Mouse (Mus musculus): ENCODE data around the gene Cybrd1. TPM values are rescaled to one million over a fixed set of nuclear protein-coding genes. Genes with fewer than 3 reads are reported as not detected.

Cybrd1 gene
- polyA plus RNA-seq, 1 experiment from 2014 or later: 0.42 TPM

DNA sequence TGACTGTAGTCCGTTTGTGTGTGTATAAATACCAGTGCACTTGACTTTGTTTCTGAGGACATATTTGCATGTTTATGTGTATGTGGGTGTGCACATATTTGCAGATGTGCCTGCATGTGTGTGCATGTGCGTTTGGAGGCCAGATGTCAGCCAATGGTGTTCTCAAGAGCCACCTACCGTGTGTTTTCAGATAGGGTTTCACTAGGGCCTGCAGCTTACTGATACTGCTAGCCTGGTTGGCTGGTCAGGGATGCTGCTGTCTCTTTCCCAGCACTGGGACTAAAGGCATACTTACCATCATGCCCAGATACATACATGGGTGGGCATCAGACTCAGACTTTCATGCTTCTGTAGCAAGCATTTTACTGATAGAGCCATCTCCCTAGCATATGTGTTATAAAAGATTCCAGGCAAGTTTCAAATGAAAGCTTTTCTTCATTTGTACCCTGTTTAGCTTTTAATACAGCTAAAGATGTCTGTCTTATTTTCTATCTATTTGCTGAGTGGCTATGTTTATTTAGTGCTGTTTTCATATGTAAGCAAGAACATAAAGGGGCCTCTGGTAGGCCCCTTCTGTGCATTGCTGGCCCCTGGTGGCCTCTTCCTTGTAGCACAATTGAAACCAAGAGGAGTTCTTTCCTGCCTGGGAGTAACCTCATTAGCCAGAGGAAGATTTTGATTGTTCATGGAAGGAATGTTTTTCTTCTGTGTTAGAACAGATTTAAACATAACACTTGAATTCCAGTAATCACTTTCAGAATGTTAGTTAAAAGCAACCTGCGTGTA lies 26.9 kb upstream of the Cybrd1 start:
- no peaks in the 10 kb centered on the region for H3K4me1 ChIP-seq (ENCODE audit: control insufficient read depth, insufficient read depth, low read length)
- no peaks in the 10 kb centered on the region for H3K9me3 ChIP-seq (replicated peaks; ENCODE audit: control insufficient read depth, low read length)
- no peak overlapping the region for H3K9ac ChIP-seq (replicated peaks; ENCODE audit: low read length)
- WGBS: 79% methylated on average over 4 of the region's 4 CpGs
- DNase-seq (ENCODE audit: low spot score) (peak; percentile 17), ATAC-seq (replicated peaks; ENCODE audit: insufficient number of reproducible peaks, low FRiP score, low TSS enrichment, low read depth) (no peak)
- no peaks in the 10 kb centered on the region for H3K27me3 ChIP-seq (ENCODE audit: control insufficient read depth, insufficient read depth, low read length)
- H3K27ac ChIP-seq (replicated peaks; ENCODE audit: low read depth, low read length): no peak overlapping the region
- no peak overlapping the region for H3K4me3 ChIP-seq (ENCODE audit: low read depth, low read length)
- H3K4me2 ChIP-seq (ENCODE audit: low read depth, low read length): no peak overlapping the region
- no peaks in the 10 kb centered on the region for H3K36me3 ChIP-seq (replicated peaks; ENCODE audit: control insufficient read depth, insufficient read depth, low read depth, low read length)

DNA sequence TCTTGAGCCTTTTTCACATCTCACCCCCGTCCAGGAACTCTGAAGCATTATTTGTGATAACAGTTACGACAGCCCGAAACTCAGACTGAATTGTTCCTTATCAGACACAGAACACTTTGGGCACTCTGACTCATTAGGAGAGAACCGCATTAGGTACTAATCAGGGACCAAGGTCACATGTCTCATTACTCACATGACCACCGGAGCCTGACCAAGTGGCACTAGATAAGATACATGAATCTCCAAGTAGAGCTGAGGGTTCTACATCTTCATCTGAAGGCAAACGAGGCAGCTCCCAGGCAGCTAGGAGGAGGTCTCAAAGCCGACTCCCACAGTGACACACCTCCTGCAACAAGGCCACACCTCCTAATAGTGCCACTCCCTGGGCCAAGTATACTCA lies 21.6 kb upstream of the Cybrd1 start:
- ATAC-seq (replicated peaks; ENCODE audit: insufficient number of reproducible peaks, low FRiP score, low TSS enrichment, low read depth) (no peak), DNase-seq (ENCODE audit: low spot score) (no peak)
- Histone ChIP-seq H3K27ac (replicated peaks; ENCODE audit: low read depth, low read length) (no peak overlapping the region), H3K27me3 (ENCODE audit: control insufficient read depth, insufficient read depth, low read length) (no peaks in the 10 kb centered on the region), H3K4me1 (ENCODE audit: control insufficient read depth, insufficient read depth, low read length) (no peaks in the 10 kb centered on the region), H3K4me2 (ENCODE audit: low read depth, low read length) (no peak overlapping the region), H3K9me3 (replicated peaks; ENCODE audit: control insufficient read depth, low read length) (no peaks in the 10 kb centered on the region), H3K9ac (replicated peaks; ENCODE audit: low read length) (no peak overlapping the region), H3K36me3 (replicated peaks; ENCODE audit: control insufficient read depth, insufficient read depth, low read depth, low read length) (no peaks in the 10 kb centered on the region), H3K4me3 (ENCODE audit: low read depth, low read length) (no peak overlapping the region)
- WGBS: 85% methylated on average over 7 of the region's 7 CpGs

DNA sequence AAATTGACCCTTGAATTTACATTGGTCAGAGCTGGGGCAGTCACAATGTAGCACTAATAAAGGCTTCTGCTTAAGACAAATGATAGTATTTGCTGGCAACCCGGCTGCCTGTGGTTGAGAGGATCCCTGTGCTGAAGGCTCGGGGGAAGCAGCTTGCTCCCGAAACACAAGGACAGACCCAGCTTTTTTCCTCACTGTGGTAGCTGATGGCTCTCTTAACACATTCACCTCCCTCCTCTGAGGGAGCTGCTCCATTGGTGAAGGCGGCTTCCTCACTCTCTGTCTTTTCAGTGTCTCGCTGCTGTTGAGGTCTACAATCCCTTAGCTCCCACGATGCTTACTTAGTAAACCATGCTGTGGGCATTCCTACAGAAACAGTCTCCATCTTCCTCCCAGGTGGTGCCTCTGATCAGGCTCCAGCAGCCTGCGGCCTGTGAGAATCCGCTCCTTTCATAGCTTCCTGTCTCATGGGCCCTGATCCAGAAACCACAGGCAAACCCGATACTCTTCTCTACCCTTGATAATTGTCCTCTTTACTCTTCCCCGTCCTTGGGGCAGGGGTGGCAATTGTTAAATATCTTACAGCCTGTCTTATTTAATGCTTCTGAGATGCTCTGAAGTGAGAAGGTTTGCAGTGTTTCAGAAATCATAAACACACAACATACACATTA lies 15.0 kb upstream of the Cybrd1 start:
- H3K9me3 ChIP-seq (replicated peaks; ENCODE audit: control insufficient read depth, low read length): no peaks in the 10 kb centered on the region
- no peaks in the 10 kb centered on the region for H3K4me1 ChIP-seq (ENCODE audit: control insufficient read depth, insufficient read depth, low read length)
- no peak overlapping the region for H3K4me3 ChIP-seq (ENCODE audit: low read depth, low read length)
- no peak overlapping the region for H3K27ac ChIP-seq (replicated peaks; ENCODE audit: low read depth, low read length)
- ATAC-seq (replicated peaks; ENCODE audit: insufficient number of reproducible peaks, low FRiP score, low TSS enrichment, low read depth) (no peak), DNase-seq (ENCODE audit: low spot score) (no peak)
- H3K4me2 ChIP-seq (ENCODE audit: low read depth, low read length): no peak overlapping the region
- no peaks in the 10 kb centered on the region for H3K27me3 ChIP-seq (ENCODE audit: control insufficient read depth, insufficient read depth, low read length)
- no peaks in the 10 kb centered on the region for H3K36me3 ChIP-seq (replicated peaks; ENCODE audit: control insufficient read depth, insufficient read depth, low read depth, low read length)
- no peak overlapping the region for H3K9ac ChIP-seq (replicated peaks; ENCODE audit: low read length)
- 79% methylated on average over 10 of the region's 10 CpGs for WGBS

DNA sequence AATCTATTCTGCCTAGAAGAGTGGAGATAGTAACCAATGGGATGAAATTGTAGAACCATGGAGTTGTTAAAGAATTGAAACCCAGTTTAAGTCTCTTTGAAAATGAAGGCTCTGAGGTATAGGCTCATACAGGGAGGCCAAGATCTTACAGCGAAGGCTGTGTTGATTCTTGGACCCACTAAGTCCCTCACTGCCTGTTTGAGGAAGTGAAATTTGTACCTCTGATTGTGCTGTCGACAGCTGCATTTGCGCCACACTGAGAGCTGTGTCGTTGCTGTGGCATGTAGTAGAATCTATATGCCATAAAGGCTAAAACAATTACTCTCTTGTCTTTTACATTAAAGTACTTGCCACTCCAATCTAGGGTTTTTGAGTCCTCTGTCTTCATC lies 14.4 kb upstream of the Cybrd1 start:
- Histone ChIP-seq H3K27ac (replicated peaks; ENCODE audit: low read depth, low read length) (no peak overlapping the region), H3K27me3 (ENCODE audit: control insufficient read depth, insufficient read depth, low read length) (no peaks in the 10 kb centered on the region), H3K36me3 (replicated peaks; ENCODE audit: control insufficient read depth, insufficient read depth, low read depth, low read length) (no peaks in the 10 kb centered on the region), H3K4me2 (ENCODE audit: low read depth, low read length) (no peak overlapping the region), H3K4me3 (ENCODE audit: low read depth, low read length) (no peak overlapping the region), H3K9me3 (replicated peaks; ENCODE audit: control insufficient read depth, low read length) (no peaks in the 10 kb centered on the region), H3K9ac (replicated peaks; ENCODE audit: low read length) (no peak overlapping the region), H3K4me1 (ENCODE audit: control insufficient read depth, insufficient read depth, low read length) (no peaks in the 10 kb centered on the region)
- DNase-seq (ENCODE audit: low spot score) (no peak), ATAC-seq (replicated peaks; ENCODE audit: insufficient number of reproducible peaks, low FRiP score, low TSS enrichment, low read depth) (no peak)
- WGBS: 94% methylated on average over 4 of the region's 4 CpGs

DNA sequence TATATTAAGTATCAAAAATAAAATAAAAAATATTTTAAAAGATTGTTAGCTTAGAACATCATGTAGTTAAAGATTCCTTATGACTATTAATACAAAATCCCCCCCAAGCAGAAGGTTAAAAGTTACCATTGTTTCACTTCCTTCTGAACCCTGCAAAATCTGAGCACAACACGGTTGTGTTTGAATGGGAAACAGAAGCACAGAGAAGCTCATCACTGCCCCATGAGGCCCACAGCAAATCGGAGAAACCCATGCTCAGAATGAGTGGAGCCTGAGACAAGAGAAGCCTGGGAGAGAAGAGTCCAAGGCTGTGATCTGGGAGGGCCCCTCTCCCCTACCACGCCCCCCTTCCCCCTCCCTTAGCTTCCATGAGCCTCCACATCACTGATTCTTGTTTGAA lies 13.0 kb upstream of the Cybrd1 start:
- no peak overlapping the region for H3K27ac ChIP-seq (replicated peaks; ENCODE audit: low read depth, low read length)
- no peak for ATAC-seq (replicated peaks; ENCODE audit: insufficient number of reproducible peaks, low FRiP score, low TSS enrichment, low read depth)
- no peaks in the 10 kb centered on the region for H3K4me1 ChIP-seq (ENCODE audit: control insufficient read depth, insufficient read depth, low read length)
- H3K9ac ChIP-seq (replicated peaks; ENCODE audit: low read length): no peak overlapping the region
- H3K4me3 ChIP-seq (ENCODE audit: low read depth, low read length): no peak overlapping the region
- no peaks in the 10 kb centered on the region for H3K9me3 ChIP-seq (replicated peaks; ENCODE audit: control insufficient read depth, low read length)
- no peaks in the 10 kb centered on the region for H3K27me3 ChIP-seq (ENCODE audit: control insufficient read depth, insufficient read depth, low read length)
- no peak for DNase-seq (ENCODE audit: low spot score)
- no peak overlapping the region for H3K4me2 ChIP-seq (ENCODE audit: low read depth, low read length)
- H3K36me3 ChIP-seq (replicated peaks; ENCODE audit: control insufficient read depth, insufficient read depth, low read depth, low read length): no peaks in the 10 kb centered on the region
- WGBS: 75% methylated on average over 3 of the region's 3 CpGs

DNA sequence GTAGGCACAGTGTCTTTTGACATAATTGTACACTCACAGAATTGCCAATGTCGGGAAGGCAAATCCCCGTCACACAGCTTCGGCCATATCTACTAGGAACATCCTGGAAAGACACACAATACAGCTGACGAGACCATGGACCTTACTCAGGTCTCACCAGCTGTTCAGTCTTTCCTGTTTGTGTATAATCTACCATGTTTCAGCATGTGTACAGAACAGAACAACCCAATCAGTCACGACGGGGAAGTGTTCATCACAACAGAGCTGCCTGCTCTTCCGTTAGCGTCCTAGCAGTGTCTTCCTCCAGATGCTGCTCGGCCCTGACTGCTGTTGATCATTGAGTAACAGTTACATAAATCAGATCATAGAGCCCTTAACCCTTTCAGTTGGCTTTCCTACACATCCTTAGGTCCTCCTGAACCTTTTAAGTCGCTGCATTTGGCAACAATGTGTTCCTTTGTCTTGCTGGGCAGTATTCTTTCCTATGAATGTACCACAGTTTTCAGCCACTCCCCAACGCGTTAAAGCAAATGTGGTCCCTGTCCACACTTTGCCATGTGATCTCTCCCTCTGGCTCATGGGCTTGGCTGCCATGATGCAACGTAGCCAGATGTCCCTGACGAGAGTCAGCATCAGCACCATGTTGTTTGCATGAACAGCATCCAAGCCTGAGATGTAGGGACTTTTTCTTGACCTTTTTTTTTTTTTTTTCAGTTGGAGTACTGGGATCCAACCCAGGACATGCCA lies 12.1 kb upstream of the Cybrd1 start:
- H3K36me3 ChIP-seq (replicated peaks; ENCODE audit: control insufficient read depth, insufficient read depth, low read depth, low read length): no peaks in the 10 kb centered on the region
- H3K4me2 ChIP-seq (ENCODE audit: low read depth, low read length): no peak overlapping the region
- no peak overlapping the region for H3K4me3 ChIP-seq (ENCODE audit: low read depth, low read length)
- H3K27ac ChIP-seq (replicated peaks; ENCODE audit: low read depth, low read length): no peak overlapping the region
- H3K27me3 ChIP-seq (ENCODE audit: control insufficient read depth, insufficient read depth, low read length): no peaks in the 10 kb centered on the region
- H3K9me3 ChIP-seq (replicated peaks; ENCODE audit: control insufficient read depth, low read length): no peaks in the 10 kb centered on the region
- no peak overlapping the region for H3K9ac ChIP-seq (replicated peaks; ENCODE audit: low read length)
- no peak for ATAC-seq (replicated peaks; ENCODE audit: insufficient number of reproducible peaks, low FRiP score, low TSS enrichment, low read depth)
- no peaks in the 10 kb centered on the region for H3K4me1 ChIP-seq (ENCODE audit: control insufficient read depth, insufficient read depth, low read length)
- no peak for DNase-seq (ENCODE audit: low spot score)
- WGBS: 83% methylated on average over 14 of the region's 14 CpGs

DNA sequence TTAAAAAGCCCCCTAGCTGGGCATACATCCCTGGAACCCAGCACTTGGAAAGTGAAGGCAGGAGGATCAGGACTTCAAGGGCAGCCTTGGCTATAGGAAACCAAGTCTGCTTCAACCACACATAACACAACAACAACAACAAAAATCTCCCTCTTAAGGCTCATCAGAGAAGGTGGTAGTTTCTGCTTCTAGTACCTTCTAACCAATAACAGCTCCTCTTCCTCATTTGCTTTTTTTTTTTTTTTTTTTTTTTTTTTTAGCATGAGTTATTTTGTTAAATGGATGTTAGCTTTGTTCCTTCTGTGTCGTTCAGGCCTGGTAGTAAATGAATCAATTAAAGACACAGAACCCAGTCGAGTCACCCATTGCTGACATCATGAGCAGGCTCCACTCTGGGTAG lies 10.5 kb upstream of the Cybrd1 start:
- 79% methylated on average over 2 of the region's 2 CpGs for WGBS
- ATAC-seq (replicated peaks; ENCODE audit: insufficient number of reproducible peaks, low FRiP score, low TSS enrichment, low read depth): no peak

DNA sequence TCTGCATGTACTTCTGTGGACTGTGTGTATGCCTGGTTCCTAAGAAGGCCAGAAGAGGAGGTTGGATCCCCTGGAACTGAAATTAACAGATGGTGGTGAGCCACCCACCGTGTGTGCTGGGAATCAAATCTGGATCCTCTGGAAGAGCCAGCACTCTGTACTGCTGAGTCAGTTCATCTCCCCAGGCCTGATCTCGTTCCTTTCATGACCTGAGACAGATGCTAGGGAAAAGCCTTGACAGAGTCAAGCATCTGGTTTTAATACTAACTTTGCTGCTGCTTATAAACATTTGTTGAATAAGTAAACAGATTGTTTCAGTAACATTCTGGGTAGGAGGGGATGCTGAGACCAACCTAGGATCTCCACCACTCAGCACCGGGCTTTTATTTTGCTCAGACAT lies 9.2 kb upstream of the Cybrd1 start:
- no peaks in the 10 kb centered on the region for H3K27me3 ChIP-seq (ENCODE audit: control insufficient read depth, insufficient read depth, low read length)
- no peak overlapping the region for H3K4me3 ChIP-seq (ENCODE audit: low read depth, low read length)
- peak; percentile 30 for DNase-seq (ENCODE audit: low spot score)
- WGBS: 53% methylated on average over 3 of the region's 3 CpGs
- no peak overlapping the region for H3K9ac ChIP-seq (replicated peaks; ENCODE audit: low read length)
- no peak for ATAC-seq (replicated peaks; ENCODE audit: insufficient number of reproducible peaks, low FRiP score, low TSS enrichment, low read depth)
- no peak overlapping the region for H3K27ac ChIP-seq (replicated peaks; ENCODE audit: low read depth, low read length)
- no peaks in the 10 kb centered on the region for H3K36me3 ChIP-seq (replicated peaks; ENCODE audit: control insufficient read depth, insufficient read depth, low read depth, low read length)
- no peaks in the 10 kb centered on the region for H3K4me1 ChIP-seq (ENCODE audit: control insufficient read depth, insufficient read depth, low read length)
- H3K4me2 ChIP-seq (ENCODE audit: low read depth, low read length): no peak overlapping the region
- no peaks in the 10 kb centered on the region for H3K9me3 ChIP-seq (replicated peaks; ENCODE audit: control insufficient read depth, low read length)

More for the DNA sequence above, 10.5 kb upstream of the Cybrd1 start:
- H3K4me2 ChIP-seq (ENCODE audit: low read depth, low read length): no peak overlapping the region
- no peaks in the 10 kb centered on the region for H3K4me1 ChIP-seq (ENCODE audit: control insufficient read depth, insufficient read depth, low read length)
- H3K36me3 ChIP-seq (replicated peaks; ENCODE audit: control insufficient read depth, insufficient read depth, low read depth, low read length): no peaks in the 10 kb centered on the region
- H3K9ac ChIP-seq (replicated peaks; ENCODE audit: low read length): no peak overlapping the region
- DNase-seq (ENCODE audit: low spot score): no peak
- no peaks in the 10 kb centered on the region for H3K27me3 ChIP-seq (ENCODE audit: control insufficient read depth, insufficient read depth, low read length)
- H3K27ac ChIP-seq (replicated peaks; ENCODE audit: low read depth, low read length): no peak overlapping the region
- H3K9me3 ChIP-seq (replicated peaks; ENCODE audit: control insufficient read depth, low read length): no peaks in the 10 kb centered on the region
- no peak overlapping the region for H3K4me3 ChIP-seq (ENCODE audit: low read depth, low read length)

Data from embryonic facial prominence, embryonic 11.5 days (tissue).